Mouse (Mus musculus) gastrocnemius, adult 2 months (tissue): ENCODE measurements at regions not wholly inside any gene's neighbourhood (a gene's known extent, or its start where the extent isn't known, plus 50 kb on each side); places are given as distances from the start of the nearest gene placed in this dataset.

ENCODE experiments used
- DNase-seq: peaks from one replicate; pipeline ENCODE4 v3.0.0; 2022
- H3K27ac ChIP-seq: fragments of 200-600 bp; 2 replicates; pipeline ENCODE4 v1.8.1; 2022; ENCODE audit warnings: mild to moderate bottlenecking
- H3K4me3 ChIP-seq: fragments of 200-600 bp; 2 replicates; pipeline ENCODE4 v1.8.1; 2022; ENCODE audit warnings: mild to moderate bottlenecking, moderate library complexity
- CTCF ChIP-seq: fragments of 200-600 bp; IDR thresholded peaks from 2 replicates; pipeline ENCODE4 v1.8.1; 2022; ENCODE audit warnings: antibody characterized with exemption, mild to moderate bottlenecking, moderate library complexity
- intact Hi-C: fragments of 180-260 bp; cut with DNase I; formaldehyde crosslinking; loops from one replicate; pipeline ENCODE4 v1.15.1; 2025

DNA sequence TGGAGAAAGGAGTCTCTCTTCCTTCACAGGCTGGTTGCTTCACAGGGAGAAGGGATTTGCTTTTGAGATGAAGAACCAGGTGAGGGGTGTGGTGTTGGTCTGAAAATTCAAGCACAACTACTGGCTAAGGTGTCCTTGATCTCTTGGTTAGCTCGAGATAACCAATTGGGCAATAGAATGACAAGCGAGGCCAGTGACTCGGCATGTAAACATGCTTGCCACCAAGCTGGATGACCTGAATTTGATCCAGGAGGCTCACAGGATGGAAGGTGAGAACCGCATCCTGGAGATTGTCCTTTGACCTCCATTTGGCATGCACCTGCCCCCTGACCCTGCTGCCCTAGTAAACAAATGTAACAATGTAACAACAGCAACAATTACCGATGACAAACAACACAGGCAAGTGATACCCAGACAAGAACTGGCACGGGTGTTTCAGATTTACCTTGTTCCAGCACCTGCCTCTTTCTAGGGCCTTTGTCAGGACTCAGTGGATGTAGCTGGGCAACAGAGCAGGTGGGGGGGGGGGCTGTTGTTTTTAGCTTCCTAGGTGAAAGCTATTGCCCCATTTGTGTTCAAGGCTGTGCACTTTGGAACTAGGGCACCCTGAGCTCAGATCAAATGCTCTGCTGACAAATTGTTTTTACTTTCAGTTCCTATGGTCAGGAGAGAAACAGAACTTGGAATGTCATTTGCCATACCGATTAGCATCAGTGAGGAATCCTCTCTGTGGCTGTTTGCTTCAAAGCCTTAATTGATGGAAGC lies 114.5 kb downstream of the Slc4a3 start:
- DNase-seq: no peak

DNA sequence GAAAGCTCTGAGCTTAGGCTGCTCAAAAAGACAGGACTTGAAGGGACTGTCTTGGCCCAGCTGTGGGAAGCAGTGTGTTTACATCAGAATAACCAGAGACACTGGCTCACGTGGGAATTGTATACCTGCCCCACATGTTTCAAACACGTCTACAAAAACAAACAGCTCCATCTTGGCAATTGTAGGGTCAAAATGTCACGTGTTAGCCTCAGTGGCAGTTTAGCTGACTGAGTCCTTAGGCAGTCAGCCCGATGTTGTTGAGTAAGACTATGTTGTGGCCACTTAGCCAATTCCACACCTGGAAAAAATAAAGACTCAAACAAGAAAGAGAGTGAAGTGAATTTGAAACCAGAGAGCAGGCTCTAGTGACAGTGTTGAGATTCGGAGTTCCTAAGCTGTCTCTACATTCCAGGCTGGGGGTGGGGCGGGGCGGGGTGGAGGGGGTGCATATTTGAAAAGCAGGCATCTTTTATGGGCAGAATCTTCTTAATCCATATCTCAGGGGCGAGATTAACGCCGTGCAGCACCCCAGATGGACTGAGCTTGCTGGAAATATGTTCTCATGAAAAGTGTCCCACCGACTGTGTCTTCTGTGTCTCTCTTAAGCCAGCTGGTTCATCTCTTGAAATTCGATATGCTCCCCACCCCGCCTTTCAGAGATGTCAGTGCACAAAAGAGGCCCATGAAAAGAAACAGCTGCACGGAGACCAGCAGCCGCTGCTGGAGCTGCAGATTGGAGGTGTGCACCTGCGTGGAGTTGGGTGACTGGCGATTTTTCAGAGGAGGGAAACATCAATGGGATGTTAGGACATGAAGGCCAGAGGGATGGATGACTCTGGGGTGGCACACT lies 116.3 kb downstream of the Slc4a3 start:
- peak; percentile 28 for DNase-seq
- intact Hi-C loops: no loop called here
- no peak overlapping the region for H3K27ac ChIP-seq

More for the DNA sequence above, 114.5 kb downstream of the Slc4a3 start:
- Histone ChIP-seq H3K4me3 (no peak overlapping the region), H3K27ac (no peak overlapping the region)
- TF ChIP-seq CTCF: no peak
- intact Hi-C loops: no loop called here

DNA sequence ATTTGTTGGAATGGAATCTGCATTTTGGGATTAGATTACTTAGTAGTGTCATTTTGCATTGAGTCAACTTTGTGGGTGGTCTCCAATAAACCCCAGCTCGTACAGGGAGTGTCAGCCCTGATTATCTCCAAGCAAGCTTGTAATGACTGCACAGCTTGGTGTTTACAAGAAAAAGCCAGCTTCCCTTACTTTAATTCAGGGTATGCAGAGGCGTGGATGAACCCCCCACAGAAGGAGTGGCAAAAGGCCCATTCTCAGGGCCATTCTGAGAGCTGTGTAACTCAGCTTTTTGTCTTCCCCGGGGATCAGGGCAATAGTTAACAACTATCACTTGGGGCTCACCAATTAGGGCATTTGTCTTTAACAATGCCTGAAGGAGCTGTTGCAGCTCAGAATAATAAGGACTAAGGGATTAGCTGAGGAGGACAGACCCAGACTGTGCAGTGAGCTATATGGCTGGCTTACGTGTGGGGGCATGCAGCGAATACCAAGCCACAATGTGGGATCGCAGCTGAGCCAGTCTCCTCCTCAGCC lies 121.7 kb downstream of the Slc4a3 start:
- TF ChIP-seq CTCF: no peak
- no peak for DNase-seq
- Histone ChIP-seq H3K4me3 (no peak overlapping the region), H3K27ac (no peak overlapping the region)
- intact Hi-C loops: no loop called here

More for the DNA sequence above, 116.3 kb downstream of the Slc4a3 start:
- TF ChIP-seq CTCF: no peak
- no peak overlapping the region for H3K4me3 ChIP-seq

DNA sequence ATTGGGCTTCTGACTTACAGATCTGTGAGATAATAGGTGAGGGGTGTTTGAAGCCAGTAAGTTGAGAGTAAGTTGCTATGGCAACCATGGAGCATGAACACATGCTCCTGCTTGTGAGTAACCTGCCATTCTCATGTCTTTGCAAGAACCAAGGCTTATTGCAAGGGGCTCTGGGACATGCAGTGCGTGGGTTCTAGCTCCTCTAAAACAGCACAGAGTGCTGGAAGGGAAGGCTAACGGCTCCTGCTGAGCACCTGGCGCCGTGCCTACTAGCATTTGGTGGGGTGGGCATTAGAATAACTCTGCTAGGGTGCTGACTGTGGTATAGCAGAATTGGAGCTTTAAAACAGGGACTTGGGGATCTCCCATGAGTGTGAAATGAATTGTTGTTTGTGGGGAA lies 130.2 kb downstream of the Slc4a3 start:
- no peak for TF ChIP-seq CTCF
- no peak for DNase-seq
- intact Hi-C loops: no loop called here

DNA sequence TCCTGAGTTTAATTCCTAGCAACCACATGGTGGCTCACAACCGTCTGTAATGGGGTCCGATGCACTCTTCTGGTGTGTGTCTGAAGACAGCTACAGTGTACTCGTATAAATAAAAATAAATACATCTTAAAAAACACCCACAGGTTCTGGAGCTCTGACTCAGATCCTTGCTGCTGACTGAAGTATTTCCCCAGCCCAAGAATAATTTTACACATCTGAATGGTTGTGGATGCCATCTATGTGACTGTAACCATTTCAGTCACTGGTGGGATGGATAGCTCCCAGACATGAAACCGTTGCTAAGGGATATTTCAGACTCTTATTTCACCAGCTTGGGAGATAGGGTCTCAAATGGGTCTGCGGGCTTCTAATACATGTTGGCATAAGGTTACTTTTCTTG lies 131.6 kb downstream of the Slc4a3 start:
- intact Hi-C loops: no loop called here
- DNase-seq: no peak
- H3K4me3 ChIP-seq: no peak overlapping the region
- no peak overlapping the region for H3K27ac ChIP-seq
- no peak for TF ChIP-seq CTCF

More for the DNA sequence above, 130.2 kb downstream of the Slc4a3 start:
- Histone ChIP-seq H3K4me3 (no peak overlapping the region), H3K27ac (no peak overlapping the region)

DNA sequence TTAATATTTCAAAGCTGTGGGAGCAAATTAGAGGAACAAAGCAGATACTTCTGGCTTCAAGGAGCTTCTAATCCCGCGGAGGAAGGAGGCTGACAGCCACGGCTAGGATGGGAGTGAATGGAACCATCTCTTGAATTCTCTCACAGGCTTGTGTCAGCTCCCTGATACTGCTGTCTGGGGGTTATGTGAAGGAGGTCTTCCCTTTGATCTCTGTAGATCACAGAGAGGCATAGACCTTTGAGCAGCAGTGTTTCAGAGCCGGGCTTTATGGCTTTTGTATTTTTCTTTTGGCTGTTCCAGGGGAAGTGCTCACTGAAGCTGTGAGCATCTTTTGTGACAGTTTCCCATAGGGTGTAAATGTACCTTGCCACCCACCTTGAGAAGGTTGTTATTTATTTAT lies 132.2 kb downstream of the Slc4a3 start:
- no peak for TF ChIP-seq CTCF
- intact Hi-C loops: no loop called here
- H3K4me3 ChIP-seq: no peak overlapping the region
- no peak for DNase-seq
- no peak overlapping the region for H3K27ac ChIP-seq

DNA sequence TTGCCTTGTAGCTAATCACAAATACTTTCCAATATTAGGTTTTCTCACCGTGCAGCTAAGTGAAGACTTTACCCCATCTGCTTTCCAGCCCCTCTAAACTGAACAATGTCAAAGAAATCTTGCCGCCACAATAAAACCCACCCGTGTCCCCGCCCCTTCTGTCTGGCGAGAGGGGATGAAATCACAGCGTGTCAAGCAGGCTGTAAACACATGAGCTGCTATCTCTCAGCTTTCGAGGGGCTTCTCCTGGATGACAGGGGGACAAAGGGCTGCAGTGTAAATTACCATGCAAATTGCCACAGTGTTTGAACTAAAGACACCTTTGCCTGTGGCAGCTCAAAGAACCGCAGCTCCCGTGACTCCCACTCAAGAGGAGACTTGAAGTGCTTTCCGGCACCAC lies 134.3 kb downstream of the Slc4a3 start:
- Histone ChIP-seq H3K27ac (no peak overlapping the region), H3K4me3 (no peak overlapping the region)
- intact Hi-C loops: no loop called here
- no peak for TF ChIP-seq CTCF
- DNase-seq: no peak

DNA sequence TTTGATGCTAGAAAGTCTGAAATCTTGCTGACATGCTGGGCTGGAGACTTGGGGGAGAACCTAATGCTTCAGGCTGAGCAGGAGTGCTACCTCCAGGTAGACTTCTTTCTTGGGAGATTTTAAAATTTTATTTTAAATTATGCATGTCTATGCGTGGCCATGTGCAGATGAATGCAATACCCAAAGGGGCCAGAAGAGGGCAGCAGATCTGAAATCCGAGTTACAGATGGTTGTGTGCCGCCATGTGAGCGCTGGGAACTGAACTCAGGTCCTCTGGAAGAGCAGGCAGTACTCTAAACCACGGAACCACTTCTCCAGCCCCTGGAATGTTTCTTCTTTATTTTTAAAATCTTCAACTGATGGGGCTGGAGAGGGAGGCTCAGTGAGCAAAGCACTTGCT lies 135.8 kb downstream of the Slc4a3 start:
- H3K4me3 ChIP-seq: no peak overlapping the region
- TF ChIP-seq CTCF: peak; percentile 25; the same call in 1 of the 2 replicates
- no peak for DNase-seq
- intact Hi-C loops: no loop called here
- no peak overlapping the region for H3K27ac ChIP-seq

DNA sequence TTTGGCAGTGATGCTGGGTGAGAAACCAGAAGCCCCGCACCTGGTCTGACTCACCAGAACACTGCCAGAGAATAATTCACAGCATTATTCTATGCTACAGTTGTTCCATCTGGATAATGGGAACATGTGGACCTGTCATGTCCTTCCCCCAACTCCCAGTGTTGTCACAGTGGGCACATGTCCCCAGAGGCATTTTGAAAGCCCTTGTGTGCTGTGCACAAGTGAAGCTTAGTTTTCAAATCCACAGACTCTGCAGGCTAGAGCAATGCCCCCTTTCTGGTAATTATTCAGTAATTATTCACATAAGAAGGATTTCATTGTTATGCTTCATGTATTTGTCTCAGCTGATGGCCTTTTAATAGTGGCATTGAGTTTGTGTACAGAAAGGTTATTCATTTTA lies 146.7 kb downstream of the Slc4a3 start:
- Histone ChIP-seq H3K4me3 (no peak overlapping the region), H3K27ac (no peak overlapping the region)
- TF ChIP-seq CTCF: no peak
- no peak for DNase-seq
- intact Hi-C loops: no loop called here

DNA sequence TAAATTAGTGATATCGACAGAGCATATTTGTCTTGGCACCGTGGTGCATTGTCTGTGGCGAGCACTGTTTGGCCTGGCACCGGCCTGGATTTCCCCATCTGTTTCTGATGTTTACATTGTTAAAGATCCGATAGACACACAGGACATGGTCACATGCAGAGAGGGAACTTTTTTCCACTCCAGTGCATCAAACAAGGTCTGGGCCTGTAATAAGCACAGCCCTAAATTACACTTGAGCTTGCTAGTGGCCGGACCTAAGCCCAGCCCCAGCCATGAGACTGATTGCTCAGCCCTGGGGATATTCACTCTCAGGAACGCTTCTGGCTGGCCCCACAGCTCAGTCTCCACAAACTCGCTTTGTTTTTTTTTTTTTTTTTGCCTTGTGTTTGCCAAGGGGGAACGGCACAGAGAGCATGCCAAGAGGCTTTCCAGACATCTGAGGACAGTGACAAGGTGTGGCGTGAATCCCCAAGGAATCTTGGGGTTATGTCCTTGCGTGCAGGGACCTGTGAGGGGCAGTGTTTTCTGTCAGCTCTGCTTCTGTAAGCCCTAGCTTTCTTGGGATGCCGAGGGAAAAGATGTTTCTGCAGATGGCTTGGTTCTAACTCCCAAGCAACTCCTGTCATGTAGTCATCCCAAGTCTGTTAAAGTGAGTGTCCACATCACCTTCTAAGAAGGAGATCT lies 147.3 kb downstream of the Slc4a3 start:
- Histone ChIP-seq H3K27ac (no peak overlapping the region), H3K4me3 (no peak overlapping the region)
- intact Hi-C loops: no loop called here
- TF ChIP-seq CTCF: no peak
- DNase-seq: no peak

DNA sequence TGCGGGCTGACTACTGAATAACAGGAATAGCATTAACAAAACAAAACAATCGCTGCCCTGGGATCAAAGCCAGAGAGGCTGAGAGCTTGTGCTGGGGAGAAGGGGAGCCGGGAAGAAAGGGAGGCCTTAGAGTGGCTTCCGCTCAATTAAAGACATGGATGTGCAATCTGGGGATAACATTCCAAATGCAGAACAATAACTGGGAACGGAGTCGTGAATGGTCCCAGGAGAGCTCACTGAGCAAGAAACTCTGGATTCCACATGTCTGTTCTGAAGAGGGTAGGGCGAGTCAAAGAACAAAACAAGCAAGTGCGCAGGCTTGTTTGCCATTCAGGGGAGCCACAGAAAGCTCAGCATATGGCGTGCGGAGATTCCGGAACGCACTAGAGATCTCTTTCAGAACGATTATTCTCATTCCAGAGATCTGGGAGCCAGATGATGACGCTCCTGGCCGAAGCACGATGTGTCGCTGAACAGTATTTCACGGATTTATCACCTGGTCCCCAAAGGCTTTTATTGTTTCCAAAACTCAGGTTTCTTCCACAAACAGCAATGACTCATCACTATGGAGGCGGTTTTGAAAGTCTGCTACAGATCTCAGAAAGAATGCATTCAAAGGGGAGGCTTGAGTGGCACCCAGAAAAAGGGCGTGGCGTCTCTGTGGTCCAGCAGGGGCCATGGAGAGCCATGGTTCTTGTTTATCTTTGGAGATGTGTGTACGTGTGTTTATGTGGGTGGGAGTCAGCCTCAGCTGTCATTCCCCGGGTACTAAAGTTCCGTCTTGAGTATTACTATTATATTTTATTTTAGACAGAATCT lies 159.0 kb downstream of the Slc4a3 start:
- H3K4me3 ChIP-seq: peak overlapping the region; percentile 51

DNA sequence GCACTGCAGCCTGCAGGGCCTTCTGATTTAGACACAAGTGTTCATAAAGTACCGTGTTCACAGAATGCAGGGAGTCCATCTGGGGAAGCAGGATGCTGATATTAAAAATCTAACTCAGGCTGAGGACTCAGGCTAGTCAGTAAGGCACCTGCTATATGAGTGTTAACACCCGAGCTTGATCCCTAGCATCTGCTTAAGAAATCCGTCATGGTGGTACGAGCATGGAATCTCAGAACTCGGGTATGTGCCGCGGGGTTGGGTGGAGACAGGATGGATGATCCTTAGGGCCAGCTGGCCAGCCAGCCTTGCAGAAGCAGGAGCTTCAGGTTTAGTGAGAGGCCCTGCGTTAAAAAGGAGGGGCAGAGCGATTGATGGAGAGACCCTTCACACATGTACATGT lies 160.1 kb downstream of the Slc4a3 start:
- no peak overlapping the region for H3K4me3 ChIP-seq
- H3K27ac ChIP-seq: no peak overlapping the region
- TF ChIP-seq CTCF: no peak
- intact Hi-C loops: no loop called here
- no peak for DNase-seq

More for the DNA sequence above, 159.0 kb downstream of the Slc4a3 start:
- intact Hi-C loops: no loop called here
- no peak for TF ChIP-seq CTCF
- peak; percentile 49 for DNase-seq
- H3K27ac ChIP-seq: peak overlapping the region; percentile 43
